Mouse (Mus musculus): ENCODE measurements around the gene Fus. TPM values are rescaled to one million over a fixed set of nuclear protein-coding genes. Genes with fewer than 3 reads are reported as not detected.
A peak's percentile ranks its signal among the peaks of the same experiment; 100 is the strongest.
"Not testable (repeated sequence)": the region's sequence is repeated elsewhere in the genome, so short reads cannot be mapped to it uniquely, and the experiment has no call there.

The Fus gene
- 100 to 1,000 TPM; 199 to 239 TPM for total RNA-seq (2021)
- long read RNA-seq, experiment 1, full-length matches to known transcripts = 3 of 23 reads
- long read RNA-seq, experiment 1, partial matches to known transcripts = 6 of 23 reads
- long read RNA-seq, experiment 1, other reads (novel, unspliced or antisense) = 14 of 23 reads
- long read RNA-seq, experiment 2, full-length matches to known transcripts = 10 of 20 reads
- long read RNA-seq, experiment 2, partial matches to known transcripts = 9 of 20 reads
- long read RNA-seq, experiment 2, other reads (novel, unspliced or antisense) = 1 of 20 reads

DNA sequence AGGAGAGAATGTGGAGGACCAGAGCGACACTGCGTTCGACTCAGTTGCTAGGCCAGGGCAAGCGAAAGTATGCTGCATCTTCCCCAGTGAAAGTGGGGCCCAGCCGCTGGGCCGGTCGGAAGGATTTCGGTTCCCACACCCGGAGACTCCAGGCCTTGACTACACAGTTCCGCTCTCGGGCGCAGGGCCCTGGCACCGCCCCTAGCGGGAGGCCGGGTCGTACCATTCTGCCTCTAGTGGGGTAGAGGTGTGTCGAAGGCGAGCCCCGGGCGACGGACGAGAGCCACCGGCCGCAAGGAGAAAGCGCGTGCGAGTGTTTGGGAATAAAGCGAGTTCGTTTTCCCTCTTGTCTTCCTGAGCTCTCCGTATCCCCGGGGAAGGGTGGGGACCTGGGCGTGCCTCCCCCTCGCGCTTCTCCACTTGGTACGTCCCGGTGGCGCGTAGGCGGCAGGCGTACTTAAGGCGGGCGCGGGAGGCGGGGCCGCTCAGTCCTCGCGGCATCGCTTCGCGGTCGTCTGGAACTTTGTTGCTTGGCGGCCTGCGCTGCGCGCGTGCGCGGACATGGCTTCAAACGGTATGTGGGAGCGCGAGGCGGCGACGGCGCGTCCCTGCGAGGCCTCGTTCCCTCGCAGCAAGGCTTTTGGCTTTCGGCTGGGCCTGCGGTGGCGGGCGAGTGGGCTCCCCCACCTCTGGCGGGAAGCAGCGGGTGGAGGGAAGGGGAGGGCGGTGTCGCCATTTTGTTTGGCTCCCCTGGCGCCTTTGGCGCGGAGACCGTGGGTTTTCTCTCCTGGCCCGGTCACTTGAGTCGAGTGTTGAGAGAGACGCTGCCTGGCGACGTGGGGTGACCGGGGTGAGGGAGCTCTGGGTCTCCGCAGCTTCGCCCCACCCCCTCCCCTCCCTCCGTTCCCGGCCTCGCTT lies at the start of gene Fus:
Gene Fus (plus strand): TSS at position 454 of the 918 bp plus-strand sequence.
- DNase-seq = peak; percentile 99

- no peak for DNase-seq
These were observed 49.1 kb upstream of the Fus start for GRCm38 (mm10) chr7:127918203-127918602.

DNA sequence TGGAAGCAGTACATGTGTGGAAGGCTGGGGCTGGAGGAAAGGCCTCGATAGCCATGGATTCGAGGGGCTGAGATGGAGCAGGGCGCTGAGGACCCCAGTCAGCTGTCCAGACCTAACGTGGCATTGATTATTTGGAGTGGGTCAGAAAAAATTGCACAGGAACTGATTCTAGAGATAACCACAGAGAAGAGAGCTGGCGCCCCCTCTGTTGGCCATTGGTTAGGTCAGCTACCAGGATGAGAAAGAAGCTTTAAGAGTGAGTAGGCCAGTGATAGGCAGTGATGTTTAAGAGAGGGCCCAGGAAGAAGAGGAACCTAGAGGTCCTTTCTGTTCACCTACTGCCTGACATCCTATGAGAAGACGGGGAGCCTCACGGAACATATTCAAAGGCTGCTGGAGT lies 48.0 kb upstream of the Fus start:
- no peak for DNase-seq

DNA sequence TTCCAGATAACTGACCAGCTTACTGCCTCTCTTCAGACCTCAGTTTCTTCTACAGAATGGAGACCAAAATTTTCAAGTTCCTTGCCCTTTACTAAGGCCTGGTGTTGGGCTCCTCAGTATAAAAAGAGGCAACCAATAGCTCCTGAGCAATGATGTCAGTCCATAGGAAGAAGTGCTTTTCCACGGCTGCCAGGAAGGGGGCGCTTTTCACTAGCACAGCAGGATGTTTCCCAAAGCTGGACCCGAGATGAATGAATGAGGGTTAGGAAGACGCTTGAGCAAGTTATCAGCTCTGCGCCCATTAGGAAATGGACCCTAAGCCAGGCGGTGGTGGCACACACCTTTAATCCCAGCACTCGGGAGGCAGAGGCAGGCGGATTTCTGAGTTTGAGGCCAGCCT lies 45.7 kb upstream of the Fus start:
- DNase-seq = no peak

- DNase-seq = no peak
These were observed 44.6 kb upstream of the Fus start for GRCm38 (mm10) chr7:127922451-127923275.

GRCm38 (mm10) chr7:127923714-127924113 lies 43.5 kb upstream of the Fus start:
- no peak for DNase-seq

- no peak for DNase-seq
These were observed 42.0 kb upstream of the Fus start for GRCm38 (mm10) chr7:127925252-127925651.

DNA sequence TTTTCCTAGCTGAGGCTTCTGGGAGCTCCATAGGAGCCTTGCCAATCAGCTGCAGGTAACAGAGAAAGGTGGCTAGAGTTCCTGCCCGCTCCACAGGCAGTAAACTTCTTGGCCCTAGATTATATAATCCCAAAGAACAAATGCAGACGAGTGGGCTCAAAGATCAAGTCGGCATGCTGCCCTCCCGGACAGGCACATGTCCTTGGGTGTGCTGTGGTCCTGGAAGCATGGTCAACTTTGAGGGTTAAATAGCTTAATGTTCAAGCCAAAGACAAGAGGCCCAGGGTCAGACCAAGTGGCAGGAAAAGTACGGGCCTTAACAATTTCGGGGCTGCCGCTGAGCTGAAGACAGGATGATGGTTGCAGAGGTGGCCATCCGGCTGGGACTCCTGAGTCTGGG lies 41.2 kb upstream of the Fus start:
- no peak for DNase-seq

DNA sequence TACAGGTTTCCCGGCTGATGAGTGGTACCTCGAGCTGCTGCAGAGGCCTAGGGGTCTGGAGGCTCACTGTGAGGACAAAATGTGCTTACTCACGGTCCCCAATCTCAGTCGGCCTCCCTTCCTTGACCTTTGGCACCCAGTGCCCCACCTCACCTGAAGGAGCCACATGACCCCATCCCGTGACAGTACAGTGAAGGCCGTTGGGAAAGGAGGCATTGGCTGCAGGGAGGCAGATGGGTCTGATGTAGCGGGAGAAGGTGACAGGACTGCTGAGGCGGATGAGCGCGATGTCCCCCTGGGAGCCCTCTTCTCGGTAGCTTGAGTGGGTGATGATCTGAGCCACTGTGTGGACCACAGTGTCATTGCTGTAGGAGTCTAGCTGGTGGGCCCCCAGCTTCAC lies 40.4 kb upstream of the Fus start:
- DNase-seq = no peak

DNA sequence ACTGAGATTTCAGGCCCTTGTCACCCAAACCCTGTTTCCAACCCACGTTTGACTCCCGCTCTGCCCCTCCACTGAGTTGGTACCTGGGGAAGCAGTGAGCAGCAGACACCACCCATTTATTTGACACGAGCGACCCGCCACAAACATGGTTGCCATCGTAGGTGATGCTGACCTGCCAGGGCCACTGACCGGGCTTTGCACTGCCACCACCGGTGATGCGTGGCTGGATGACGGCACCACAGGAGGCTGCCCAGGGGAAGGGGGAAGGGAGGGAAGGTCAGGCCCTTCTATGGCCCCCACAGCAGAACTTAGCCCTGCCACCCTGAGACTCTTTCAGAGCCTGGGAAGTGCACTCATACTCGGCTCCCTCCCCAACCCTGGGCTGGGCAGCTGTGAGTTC lies 39.5 kb upstream of the Fus start:
- DNase-seq = no peak

GRCm38 (mm10) chr7:127928596-127928995 lies 38.7 kb upstream of the Fus start:
- DNase-seq = no peak

DNA sequence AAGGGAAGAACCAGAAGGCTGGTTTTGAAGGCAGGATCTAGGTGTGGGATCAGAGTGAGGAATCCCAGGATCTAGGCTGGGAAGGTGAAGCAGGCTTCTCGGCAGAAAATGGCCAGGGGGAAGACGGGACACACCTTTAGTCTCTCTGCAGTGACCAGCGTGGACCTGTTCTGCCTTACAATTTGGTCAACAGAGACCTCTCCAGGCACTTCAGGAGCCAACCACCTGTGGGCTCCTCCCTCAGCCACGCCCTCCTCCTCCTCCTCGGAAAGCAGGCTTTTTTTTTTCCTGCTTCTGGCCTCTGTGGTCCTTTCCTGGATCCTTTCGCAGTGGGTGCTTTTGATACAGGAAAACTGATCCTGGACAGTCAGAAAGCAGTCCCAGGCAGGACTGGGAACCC lies 37.3 kb upstream of the Fus start, which contains the start of gene Prss8:
Gene Prss8 (minus strand): TSS at position 182 of the 400 bp plus-strand sequence.
- no peak for DNase-seq

DNA sequence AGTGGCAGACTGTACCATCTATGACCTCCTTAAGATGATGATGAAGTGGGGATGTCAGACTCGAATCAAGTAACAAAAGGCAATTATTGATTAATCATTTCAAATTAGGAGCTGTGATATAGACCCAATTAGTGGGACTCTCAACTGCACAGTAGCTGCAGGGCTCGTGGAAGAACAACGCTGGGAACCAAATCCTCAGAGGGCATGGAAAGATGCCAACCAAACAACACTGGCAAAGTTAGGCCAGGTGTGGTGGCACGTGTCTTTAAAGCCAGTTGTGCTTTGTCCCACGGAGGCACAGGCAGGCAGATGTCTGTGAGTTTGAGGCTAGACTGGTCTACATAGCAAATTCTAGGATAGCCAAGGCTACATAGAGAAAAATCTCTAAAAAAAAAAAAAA lies 36.6 kb upstream of the Fus start:
- no peak for DNase-seq

DNA sequence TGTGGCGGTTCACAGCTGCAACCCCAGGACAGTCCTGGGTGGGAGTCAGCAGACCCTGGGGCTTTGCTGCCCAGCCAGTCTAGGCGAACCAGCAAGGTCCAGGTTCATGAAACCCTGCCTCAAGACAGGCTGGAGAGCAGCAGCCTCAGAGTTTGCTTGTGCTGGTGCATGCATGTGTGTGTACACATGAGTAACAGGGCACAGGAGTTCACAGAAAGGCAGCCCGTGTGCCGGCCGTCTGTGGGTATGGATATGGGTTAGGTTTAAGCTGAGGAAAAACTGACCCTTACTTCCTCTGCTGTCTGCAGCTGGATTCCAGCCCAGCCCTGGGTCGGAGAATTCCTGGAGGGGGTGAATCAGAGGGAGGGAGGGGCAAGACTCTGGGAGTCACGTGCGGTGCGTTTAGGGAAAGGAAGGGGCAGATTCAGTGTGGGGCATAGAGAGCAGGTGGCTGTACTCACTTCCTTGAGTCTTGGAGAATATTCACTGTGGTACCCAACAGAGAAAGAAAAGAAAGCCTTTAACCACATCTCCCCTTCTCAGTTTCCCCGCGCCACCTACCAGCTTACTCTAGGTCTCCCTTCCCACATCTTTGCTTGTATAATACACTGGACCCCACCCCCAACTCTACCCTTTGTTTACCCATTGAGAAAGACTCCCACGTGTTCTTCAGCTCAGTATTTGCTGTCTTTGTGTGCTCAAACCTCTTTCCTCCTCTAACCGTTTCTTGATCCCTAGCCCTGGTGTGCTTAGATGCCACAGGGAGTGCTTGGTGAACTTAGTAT lies 35.7 kb upstream of the Fus start:
- DNase-seq = no peak

GRCm38 (mm10) chr7:127932273-127933031 lies 34.8 kb upstream of the Fus start:
- no peak for DNase-seq

DNA sequence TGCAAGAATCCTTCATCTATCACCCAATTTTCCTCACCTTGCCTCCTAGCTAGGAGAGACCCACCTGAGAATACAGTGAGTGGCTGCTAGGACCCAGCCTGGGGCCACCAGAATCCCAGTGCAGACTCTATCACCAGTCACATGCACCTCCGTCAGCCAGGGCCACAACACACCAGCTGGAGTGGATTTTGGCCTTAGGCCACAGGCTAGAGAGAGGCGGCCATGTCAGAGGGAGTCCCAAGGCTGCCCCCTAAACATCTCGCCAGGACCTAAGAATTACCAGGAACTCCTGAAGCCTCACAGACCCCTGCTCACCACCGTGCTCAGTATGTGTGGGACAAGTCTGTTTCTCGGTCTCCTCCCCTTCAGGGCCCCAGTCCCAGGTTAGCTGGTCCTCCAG lies 33.2 kb upstream of the Fus start:
- DNase-seq = no peak

DNA sequence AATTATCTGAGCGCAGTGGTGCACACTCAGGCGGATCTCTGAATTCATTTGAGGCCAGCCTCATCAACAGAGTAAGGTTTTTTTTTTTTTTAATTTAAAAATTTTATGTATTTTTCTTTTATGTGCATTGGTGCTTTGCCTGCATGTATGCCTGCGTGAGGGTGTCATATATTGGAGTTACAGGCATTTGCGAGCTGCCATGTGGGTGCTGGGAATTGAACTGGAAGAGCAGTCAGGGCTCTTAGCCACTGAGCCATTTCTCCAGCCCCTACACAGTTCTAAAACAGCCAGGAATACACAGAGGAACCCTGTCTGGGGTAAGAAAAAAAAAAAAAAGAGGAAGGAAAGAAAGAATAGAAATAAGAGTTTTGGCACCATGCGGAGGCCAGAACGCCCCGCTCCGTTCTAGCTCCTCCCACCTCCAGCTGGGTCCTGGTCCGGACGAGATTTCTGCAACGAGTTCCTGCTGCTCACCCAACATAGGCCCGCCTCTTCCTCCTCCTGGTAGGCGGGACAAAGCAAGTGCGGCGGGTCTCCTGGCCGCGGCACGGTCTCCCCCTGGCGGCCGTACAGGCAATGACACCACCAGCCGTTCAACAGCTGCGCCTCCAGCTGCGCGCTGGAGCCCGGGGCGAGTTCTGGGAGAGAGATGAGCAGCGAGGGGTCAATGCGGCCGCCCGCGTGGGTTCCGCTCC lies 32.1 kb upstream of the Fus start:
- peak; percentile 96 for DNase-seq

DNA sequence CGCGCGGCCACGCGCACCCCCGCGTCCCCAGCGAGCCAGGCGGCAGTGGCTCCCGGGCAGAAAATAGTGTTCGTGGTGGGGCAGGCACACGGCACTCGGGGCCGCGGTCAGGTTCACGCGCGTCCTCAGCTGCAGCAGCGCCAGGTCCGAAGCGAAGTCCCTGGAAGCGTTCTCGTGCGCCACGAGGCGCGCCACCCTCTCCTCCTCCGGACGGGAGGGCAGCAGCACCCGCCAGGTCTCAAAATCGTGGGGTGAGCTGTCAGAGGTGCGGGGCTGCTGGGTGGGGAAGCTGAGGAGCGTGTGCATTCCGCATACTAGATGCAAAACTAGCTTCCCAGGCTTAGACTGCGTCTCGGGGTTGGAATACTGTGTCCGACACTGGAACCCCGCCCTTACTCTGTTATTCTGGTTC lies 31.5 kb upstream of the Fus start:
- no peak for DNase-seq

DNA sequence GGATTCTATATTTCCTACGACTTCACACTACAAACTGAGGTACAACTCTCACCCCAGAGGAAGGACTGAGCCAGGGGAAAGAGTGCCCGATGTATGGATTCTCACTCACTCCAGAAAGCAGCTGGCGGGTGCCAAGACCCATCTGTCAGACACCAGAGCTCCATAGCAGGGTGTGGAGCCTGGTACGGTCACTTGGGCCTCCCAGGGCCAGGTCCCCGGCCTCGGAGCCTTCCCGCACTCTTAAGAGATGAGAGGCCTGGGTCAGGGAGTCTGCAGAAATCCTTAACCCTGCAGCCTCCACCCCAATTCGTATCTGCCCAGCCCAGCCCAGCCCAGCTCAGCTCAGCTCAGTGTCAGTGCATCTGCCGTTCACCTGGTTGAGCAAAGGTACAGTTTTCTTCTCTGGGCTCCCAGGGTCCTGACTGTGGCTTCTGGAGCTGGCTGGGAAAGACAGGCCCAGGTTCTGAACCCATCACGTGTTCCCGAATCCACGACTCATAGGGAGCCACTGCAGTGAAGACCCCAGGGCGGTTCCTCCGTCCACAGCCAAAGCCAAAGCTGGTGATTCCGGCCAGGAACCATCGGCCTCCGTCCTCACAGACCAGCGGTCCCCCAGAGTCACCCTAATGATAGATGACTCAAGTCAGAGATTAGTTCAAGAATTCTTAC lies 30.9 kb upstream of the Fus start:
- no peak for DNase-seq

DNA sequence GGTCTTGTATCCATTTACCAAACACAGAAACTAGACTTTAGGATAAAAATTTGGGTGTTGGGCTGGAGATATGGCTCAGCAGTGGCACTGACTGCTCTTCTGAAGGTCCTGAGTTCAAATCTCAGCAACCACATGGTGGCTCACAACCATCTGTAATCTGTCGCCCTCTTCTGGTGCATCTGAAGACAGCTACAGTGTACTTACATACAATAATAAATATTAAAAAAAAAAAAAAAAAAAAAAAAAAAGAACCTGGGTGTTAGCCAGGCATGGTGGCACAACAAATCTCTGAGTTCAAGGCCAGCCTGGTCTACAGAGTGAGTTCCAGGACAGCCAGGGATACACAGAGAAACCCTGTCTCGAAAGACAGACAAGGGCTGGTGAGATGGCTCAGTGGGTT lies 25.2 kb upstream of the Fus start:
- DNase-seq = not testable (repeated sequence)
